Mouse (Mus musculus) heart, embryonic 13.5 days (tissue): ENCODE measurements at regions not wholly inside any gene's neighbourhood (a gene's known extent, or its start where the extent isn't known, plus 50 kb on each side); places are given as distances from the start of the nearest gene placed in this dataset.

ENCODE experiments used
- ATAC-seq: fragments of 200-750 bp; cut with Nextera tagmentation; 2 replicates; pipeline ENCODE4 v1.8.0; 2017; ENCODE audit warnings: moderate TSS enrichment; ENCODE audit not compliant: insufficient number of reproducible peaks, low FRiP score, low TSS enrichment; ENCODE audit errors: extremely low read depth
- H3K27ac ChIP-seq: fragments of 300-500 bp; sonication (generic); replicated peaks from 2 replicates; pipeline ENCODE4 v1.5.1; 2015; ENCODE audit warnings: moderate library complexity, mild to moderate bottlenecking, inconsistent platforms
- H3K27me3 ChIP-seq: fragments of 300-500 bp; sonication (generic); replicated peaks from 2 replicates; pipeline ENCODE4 v1.6.1; 2015; ENCODE audit warnings: mild to moderate bottlenecking, inconsistent platforms
- H3K36me3 ChIP-seq: fragments of 300-500 bp; sonication (generic); 2 replicates; pipeline ENCODE4 v1.6.1; 2015; ENCODE audit warnings: mild to moderate bottlenecking, inconsistent platforms
- H3K4me1 ChIP-seq: fragments of 300-500 bp; sonication (generic); 2 replicates; pipeline ENCODE4 v1.6.1; 2015; ENCODE audit warnings: inconsistent platforms
- H3K4me2 ChIP-seq: fragments of 300-500 bp; sonication (generic); 2 replicates; pipeline ENCODE4 v1.6.1; 2015; ENCODE audit warnings: inconsistent platforms, mild to moderate bottlenecking, moderate library complexity
- H3K4me3 ChIP-seq: fragments of 300-500 bp; sonication (generic); 2 replicates; pipeline ENCODE4 v1.5.1; 2015; ENCODE audit warnings: moderate library complexity, mild to moderate bottlenecking, inconsistent platforms
- H3K9ac ChIP-seq: fragments of 300-500 bp; sonication (generic); 2 replicates; pipeline ENCODE4 v1.6.1; 2015; ENCODE audit warnings: inconsistent platforms, mild to moderate bottlenecking, moderate library complexity
- H3K9me3 ChIP-seq: fragments of 300-500 bp; sonication (generic); 2 replicates; pipeline ENCODE4 v1.6.1; 2016; ENCODE audit warnings: inconsistent platforms
- WGBS: fragments of 180-500 bp; shearing (Covaris S2); methylation state at CpG from one replicate; pipeline ENCODE4 v1.1.7; 2015; ENCODE audit warnings: mixed read lengths; 5-methylcytosine and 5-hydroxymethylcytosine counted together

- no peak overlapping the region for H3K4me3 ChIP-seq
- no peak overlapping the region for H3K9ac ChIP-seq
- H3K36me3 ChIP-seq = no peaks in the 10 kb centered on the region
- H3K9me3 ChIP-seq = no peaks in the 10 kb centered on the region
- peaks cover 3% of the 10 kb centered on the region; the same call in 1 of the 2 replicates for H3K4me1 ChIP-seq
- ATAC-seq = no peak
- no peak overlapping the region for H3K4me2 ChIP-seq
- 46% methylated on average over 3 of the region's 3 CpGs for WGBS
- no peak overlapping the region for H3K27ac ChIP-seq
- H3K27me3 ChIP-seq = no peaks in the 10 kb centered on the region
Observed at GRCm38 (mm10) chr11:38224300-38224699, 988.5 kb upstream of the Tenm2 start.

GRCm38 (mm10) chr11:38203347-38203746, 967.6 kb upstream of the Tenm2 start:
- no peaks in the 10 kb centered on the region for H3K36me3 ChIP-seq
- WGBS = 48% methylated on average over 2 of the region's 2 CpGs

GRCm38 (mm10) chr11:38201136-38201741, 965.5 kb upstream of the Tenm2 start:
- Histone ChIP-seq H3K9ac (no peak overlapping the region), H3K36me3 (no peaks in the 10 kb centered on the region), H3K4me1 (no peaks in the 10 kb centered on the region), H3K4me2 (no peak overlapping the region), H3K27me3 (no peaks in the 10 kb centered on the region), H3K4me3 (no peak overlapping the region), H3K9me3 (no peaks in the 10 kb centered on the region), H3K27ac (no peak overlapping the region)
- ATAC-seq = no peak
- 53% methylated on average over 3 of the region's 3 CpGs for WGBS

More at GRCm38 (mm10) chr11:38203347-38203746, 967.6 kb upstream of the Tenm2 start:
- Histone ChIP-seq H3K9ac (no peak overlapping the region), H3K4me2 (no peak overlapping the region), H3K4me1 (no peaks in the 10 kb centered on the region), H3K4me3 (no peak overlapping the region), H3K9me3 (no peaks in the 10 kb centered on the region), H3K27ac (no peak overlapping the region), H3K27me3 (no peaks in the 10 kb centered on the region)
- ATAC-seq = no peak

GRCm38 (mm10) chr11:38193719-38194118, 958.0 kb upstream of the Tenm2 start:
- H3K9me3 ChIP-seq = no peaks in the 10 kb centered on the region
- no peaks in the 10 kb centered on the region for H3K27me3 ChIP-seq
- 59% methylated on average over 5 of the region's 5 CpGs for WGBS
- no peaks in the 10 kb centered on the region for H3K4me1 ChIP-seq
- no peak overlapping the region for H3K4me2 ChIP-seq
- H3K27ac ChIP-seq = no peak overlapping the region
- no peak overlapping the region for H3K4me3 ChIP-seq
- H3K9ac ChIP-seq = no peak overlapping the region
- H3K36me3 ChIP-seq = no peaks in the 10 kb centered on the region
- no peak for ATAC-seq

GRCm38 (mm10) chr11:38191895-38192547, 956.3 kb upstream of the Tenm2 start:
- no peak for ATAC-seq
- WGBS = 64% methylated on average over 2 of the region's 2 CpGs
- Histone ChIP-seq H3K4me1 (no peaks in the 10 kb centered on the region), H3K9me3 (no peaks in the 10 kb centered on the region), H3K9ac (no peak overlapping the region), H3K27ac (no peak overlapping the region), H3K36me3 (no peaks in the 10 kb centered on the region), H3K4me2 (no peak overlapping the region), H3K4me3 (no peak overlapping the region), H3K27me3 (no peaks in the 10 kb centered on the region)

GRCm38 (mm10) chr11:38191437-38191836, 955.7 kb upstream of the Tenm2 start:
- Histone ChIP-seq H3K4me1 (no peaks in the 10 kb centered on the region), H3K36me3 (no peaks in the 10 kb centered on the region), H3K27me3 (no peaks in the 10 kb centered on the region), H3K4me2 (no peak overlapping the region), H3K9ac (no peak overlapping the region), H3K9me3 (no peaks in the 10 kb centered on the region), H3K4me3 (no peak overlapping the region), H3K27ac (no peak overlapping the region)
- 61% methylated on average over 3 of the region's 3 CpGs for WGBS
- no peak for ATAC-seq

- Histone ChIP-seq H3K27ac (no peak overlapping the region), H3K9ac (no peak overlapping the region), H3K9me3 (no peaks in the 10 kb centered on the region), H3K4me1 (no peaks in the 10 kb centered on the region), H3K27me3 (no peaks in the 10 kb centered on the region), H3K36me3 (no peaks in the 10 kb centered on the region), H3K4me2 (no peak overlapping the region), H3K4me3 (no peak overlapping the region)
- no peak for ATAC-seq
- WGBS = 46% methylated on average over 1 of the region's 1 CpGs
Observed at GRCm38 (mm10) chr11:38170721-38171120, 935.0 kb upstream of the Tenm2 start.

- no peak overlapping the region for H3K9ac ChIP-seq
- no peaks in the 10 kb centered on the region for H3K9me3 ChIP-seq
- peaks cover 11% of the 10 kb centered on the region for H3K4me1 ChIP-seq
- 83% methylated on average over 4 of the region's 4 CpGs for WGBS
- no peak overlapping the region for H3K4me2 ChIP-seq
- no peaks in the 10 kb centered on the region for H3K36me3 ChIP-seq
- no peak overlapping the region for H3K4me3 ChIP-seq
- H3K27me3 ChIP-seq = no peaks in the 10 kb centered on the region
- no peak for ATAC-seq
- H3K27ac ChIP-seq = no peak overlapping the region
Observed at GRCm38 (mm10) chr11:38158310-38158709, 922.5 kb upstream of the Tenm2 start.

- no peak overlapping the region; the same call in 1 of the 2 replicates for H3K27ac ChIP-seq
- ATAC-seq = no peak
- WGBS = 31% methylated on average over 9 of the region's 9 CpGs
- no peak overlapping the region for H3K4me3 ChIP-seq
- H3K9ac ChIP-seq = no peak overlapping the region
- H3K4me2 ChIP-seq = peak overlapping the region; percentile 38
- H3K4me1 ChIP-seq = peaks cover 11% of the 10 kb centered on the region
- H3K36me3 ChIP-seq = no peaks in the 10 kb centered on the region
- H3K9me3 ChIP-seq = no peaks in the 10 kb centered on the region
- H3K27me3 ChIP-seq = no peaks in the 10 kb centered on the region
Observed at GRCm38 (mm10) chr11:38156944-38157343, 921.2 kb upstream of the Tenm2 start.

GRCm38 (mm10) chr11:38155706-38156105, 919.9 kb upstream of the Tenm2 start:
- Histone ChIP-seq H3K27me3 (no peaks in the 10 kb centered on the region), H3K4me3 (no peak overlapping the region), H3K36me3 (no peaks in the 10 kb centered on the region), H3K27ac (peak overlapping the region; percentile 39; the same call in 1 of the 2 replicates), H3K9ac (no peak overlapping the region), H3K4me1 (peaks cover 11% of the 10 kb centered on the region), H3K4me2 (no peak overlapping the region), H3K9me3 (no peaks in the 10 kb centered on the region)
- ATAC-seq = no peak
- WGBS = 40% methylated on average over 2 of the region's 2 CpGs

GRCm38 (mm10) chr11:38143436-38143835, 907.7 kb upstream of the Tenm2 start:
- ATAC-seq = no peak
- no peaks in the 10 kb centered on the region for H3K36me3 ChIP-seq
- no peaks in the 10 kb centered on the region for H3K27me3 ChIP-seq
- H3K27ac ChIP-seq = no peak overlapping the region
- no peak overlapping the region for H3K4me2 ChIP-seq
- no peak overlapping the region for H3K4me3 ChIP-seq
- H3K9me3 ChIP-seq = no peaks in the 10 kb centered on the region
- no peak overlapping the region for H3K9ac ChIP-seq
- 76% methylated on average over 2 of the region's 2 CpGs for WGBS
- H3K4me1 ChIP-seq = no peaks in the 10 kb centered on the region

- Histone ChIP-seq H3K36me3 (no peaks in the 10 kb centered on the region), H3K4me2 (no peak overlapping the region), H3K27ac (no peak overlapping the region), H3K4me3 (no peak overlapping the region), H3K9ac (no peak overlapping the region), H3K4me1 (no peaks in the 10 kb centered on the region), H3K27me3 (no peaks in the 10 kb centered on the region), H3K9me3 (no peaks in the 10 kb centered on the region)
- ATAC-seq = no peak
Observed at GRCm38 (mm10) chr11:38128851-38129250, 893.1 kb upstream of the Tenm2 start.
